Mouse (Mus musculus) stomach, embryonic 14.5 days (tissue): ENCODE measurements at regions not wholly inside any gene's neighbourhood (a gene's known extent, or its start where the extent isn't known, plus 50 kb on each side); places are given as distances from the start of the nearest gene placed in this dataset.

Experiments
- ATAC-seq: fragments of 200-750 bp; cut with Nextera tagmentation; 2 replicates; pipeline ENCODE4 v1.8.0; 2017; ENCODE audit warnings: low read depth, moderate TSS enrichment; ENCODE audit not compliant: insufficient number of reproducible peaks, insufficient read depth, low FRiP score
- H3K27ac ChIP-seq: fragments of 300-500 bp; sonication (generic); 2 replicates; pipeline ENCODE4 v1.5.1; 2014; ENCODE audit warnings: mild to moderate bottlenecking, low read length, moderate library complexity, mixed read lengths
- H3K27me3 ChIP-seq: fragments of 300-500 bp; sonication (generic); 2 replicates; pipeline ENCODE4 v1.6.1; 2014; ENCODE audit warnings: low read length, control low read depth, mixed read lengths; ENCODE audit not compliant: control insufficient read depth, insufficient read depth
- H3K36me3 ChIP-seq: fragments of 300-500 bp; sonication (generic); 2 replicates; pipeline ENCODE4 v1.6.1; 2014; ENCODE audit warnings: mild to moderate bottlenecking, control low read depth, low read length, moderate library complexity, mixed read lengths; ENCODE audit not compliant: control insufficient read depth, insufficient read depth
- H3K4me1 ChIP-seq: fragments of 300-500 bp; sonication (generic); 2 replicates; pipeline ENCODE4 v1.6.1; 2014; ENCODE audit warnings: low read length, control low read depth, mixed read lengths; ENCODE audit not compliant: control insufficient read depth, insufficient read depth
- H3K4me2 ChIP-seq: fragments of 300-500 bp; sonication (generic); replicated peaks from 2 replicates; pipeline ENCODE4 v1.6.1; 2014; ENCODE audit warnings: low read depth, low read length, control low read depth
- H3K4me3 ChIP-seq: fragments of 300-500 bp; sonication (generic); 2 replicates; pipeline ENCODE4 v1.5.1; 2014; ENCODE audit warnings: low read depth, low read length, control low read depth
- H3K9ac ChIP-seq: fragments of 300-500 bp; sonication (generic); replicated peaks from 2 replicates; pipeline ENCODE4 v1.6.1; 2014; ENCODE audit warnings: low read depth, mild to moderate bottlenecking, control low read depth, low read length, moderate library complexity, mixed read lengths
- H3K9me3 ChIP-seq: fragments of 300-500 bp; sonication (generic); 2 replicates; pipeline ENCODE4 v1.6.1; 2016; ENCODE audit warnings: low read depth, low read length, control low read depth; ENCODE audit not compliant: control insufficient read depth
- WGBS: fragments of 180-500 bp; shearing (Covaris S2); extraction: QIAGEN DNeasy Blood & Tissue Kit; methylation state at CpG from one replicate; pipeline ENCODE4 v1.1.7; 2014; 5-methylcytosine and 5-hydroxymethylcytosine counted together

GRCm38 (mm10) chrX:99548284-99549019, 77.4 kb upstream of the Pja1 start:
- no peaks in the 10 kb centered on the region for H3K27me3 ChIP-seq

GRCm38 (mm10) chrX:99544410-99544809, 73.3 kb upstream of the Pja1 start:
- Histone ChIP-seq H3K4me2 (no peak overlapping the region), H3K4me3 (no peak overlapping the region), H3K4me1 (no peaks in the 10 kb centered on the region), H3K9me3 (no peaks in the 10 kb centered on the region), H3K36me3 (no peaks in the 10 kb centered on the region), H3K27ac (no peak overlapping the region), H3K27me3 (no peaks in the 10 kb centered on the region), H3K9ac (no peak overlapping the region)
- 80% methylated on average over 4 of the region's 4 CpGs for WGBS
- no peak for ATAC-seq

More at GRCm38 (mm10) chrX:99548284-99549019, 77.4 kb upstream of the Pja1 start:
- Histone ChIP-seq H3K4me2 (no peak overlapping the region), H3K36me3 (no peaks in the 10 kb centered on the region), H3K9me3 (no peaks in the 10 kb centered on the region), H3K27ac (no peak overlapping the region), H3K4me1 (peaks cover 10% of the 10 kb centered on the region), H3K9ac (no peak overlapping the region), H3K4me3 (no peak overlapping the region)
- no peak for ATAC-seq
- WGBS = 78% methylated on average over 4 of the region's 4 CpGs

- WGBS = 92% methylated on average over 3 of the region's 3 CpGs
- Histone ChIP-seq H3K27ac (no peak overlapping the region), H3K9ac (no peak overlapping the region), H3K4me2 (no peak overlapping the region), H3K36me3 (no peaks in the 10 kb centered on the region), H3K27me3 (no peaks in the 10 kb centered on the region), H3K9me3 (no peaks in the 10 kb centered on the region), H3K4me1 (no peaks in the 10 kb centered on the region), H3K4me3 (no peak overlapping the region)
- no peak for ATAC-seq
These were observed 70.8 kb upstream of the Pja1 start for GRCm38 (mm10) chrX:99541916-99542315.

GRCm38 (mm10) chrX:99540087-99540576, 69.1 kb upstream of the Pja1 start:
- ATAC-seq = peak; percentile 49; the same call in 1 of the 2 replicates
- H3K4me2 ChIP-seq = no peak overlapping the region
- H3K4me1 ChIP-seq = no peaks in the 10 kb centered on the region
- no peaks in the 10 kb centered on the region for H3K36me3 ChIP-seq
- H3K27me3 ChIP-seq = no peaks in the 10 kb centered on the region
- H3K9ac ChIP-seq = no peak overlapping the region
- WGBS = 55% methylated on average over 6 of the region's 6 CpGs
- H3K9me3 ChIP-seq = no peaks in the 10 kb centered on the region
- no peak overlapping the region for H3K27ac ChIP-seq
- H3K4me3 ChIP-seq = no peak overlapping the region

- 89% methylated on average over 4 of the region's 4 CpGs for WGBS
These were observed 68.6 kb upstream of the Pja1 start for GRCm38 (mm10) chrX:99539684-99540083.

GRCm38 (mm10) chrX:99537814-99538213, 66.7 kb upstream of the Pja1 start:
- no peak for ATAC-seq
- no peaks in the 10 kb centered on the region for H3K36me3 ChIP-seq
- no peaks in the 10 kb centered on the region for H3K27me3 ChIP-seq
- no peaks in the 10 kb centered on the region for H3K9me3 ChIP-seq
- H3K9ac ChIP-seq = no peak overlapping the region
- H3K27ac ChIP-seq = no peak overlapping the region
- H3K4me1 ChIP-seq = no peaks in the 10 kb centered on the region
- 75% methylated on average over 4 of the region's 4 CpGs for WGBS
- no peak overlapping the region for H3K4me2 ChIP-seq
- H3K4me3 ChIP-seq = no peak overlapping the region

More at GRCm38 (mm10) chrX:99539684-99540083, 68.6 kb upstream of the Pja1 start:
- Histone ChIP-seq H3K27ac (no peak overlapping the region), H3K27me3 (no peaks in the 10 kb centered on the region), H3K4me2 (no peak overlapping the region), H3K4me3 (no peak overlapping the region), H3K36me3 (no peaks in the 10 kb centered on the region), H3K9me3 (no peaks in the 10 kb centered on the region), H3K4me1 (no peaks in the 10 kb centered on the region), H3K9ac (no peak overlapping the region)
- no peak for ATAC-seq

GRCm38 (mm10) chrX:99534922-99535321, 63.8 kb upstream of the Pja1 start:
- no peaks in the 10 kb centered on the region for H3K36me3 ChIP-seq
- ATAC-seq = no peak

GRCm38 (mm10) chrX:99531154-99531553, 60.1 kb upstream of the Pja1 start:
- Histone ChIP-seq H3K27ac (no peak overlapping the region), H3K4me2 (no peak overlapping the region), H3K4me1 (no peaks in the 10 kb centered on the region), H3K4me3 (no peak overlapping the region), H3K27me3 (no peaks in the 10 kb centered on the region), H3K9ac (no peak overlapping the region), H3K9me3 (no peaks in the 10 kb centered on the region), H3K36me3 (no peaks in the 10 kb centered on the region)
- 69% methylated on average over 3 of the region's 3 CpGs for WGBS
- ATAC-seq = no peak

More at GRCm38 (mm10) chrX:99534922-99535321, 63.8 kb upstream of the Pja1 start:
- Histone ChIP-seq H3K4me2 (no peak overlapping the region), H3K9ac (no peak overlapping the region), H3K4me3 (no peak overlapping the region), H3K4me1 (no peaks in the 10 kb centered on the region), H3K27me3 (no peaks in the 10 kb centered on the region), H3K9me3 (no peaks in the 10 kb centered on the region), H3K27ac (no peak overlapping the region)
- WGBS = 77% methylated on average over 4 of the region's 4 CpGs

GRCm38 (mm10) chrX:99530511-99530910, 59.4 kb upstream of the Pja1 start:
- ATAC-seq = no peak
- WGBS = 55% methylated on average over 7 of the region's 7 CpGs
- H3K27ac ChIP-seq = no peak overlapping the region

More at GRCm38 (mm10) chrX:99530511-99530910, 59.4 kb upstream of the Pja1 start:
- no peak overlapping the region for H3K9ac ChIP-seq
- H3K36me3 ChIP-seq = no peaks in the 10 kb centered on the region
- H3K4me3 ChIP-seq = no peak overlapping the region
- H3K9me3 ChIP-seq = no peaks in the 10 kb centered on the region
- no peaks in the 10 kb centered on the region for H3K4me1 ChIP-seq
- H3K27me3 ChIP-seq = no peaks in the 10 kb centered on the region
- no peak overlapping the region for H3K4me2 ChIP-seq
